Mouse (Mus musculus) ES-E14 (cell line): Measurements from ENCODE around the gene Gm7029.

Experiments used
- CHD2 ChIP-seq: IDR thresholded peaks from 2 replicates; pipeline ENCODE4 v1.6.1; 2014; ENCODE audit warnings: mild to moderate bottlenecking, low read depth, low read length, inconsistent platforms
- HCFC1 ChIP-seq: IDR thresholded peaks from 2 replicates; pipeline ENCODE4 v1.6.1; 2012; ENCODE audit warnings: low read length, inconsistent platforms, borderline replicate concordance; ENCODE audit not compliant: insufficient read depth
- MAFK ChIP-seq: IDR thresholded peaks from 2 replicates; pipeline ENCODE4 v1.6.1; 2014; ENCODE audit warnings: mild to moderate bottlenecking, low read depth, low read length, inconsistent platforms; ENCODE audit not compliant: insufficient read depth
- ZC3H11A ChIP-seq: IDR thresholded peaks from 2 replicates; pipeline ENCODE4 v1.6.1; 2012; ENCODE audit warnings: low read depth, mild to moderate bottlenecking, inconsistent platforms, low read length, borderline replicate concordance
- ZNF384 ChIP-seq: IDR thresholded peaks from 2 replicates; pipeline ENCODE4 v1.6.1; 2012; ENCODE audit warnings: low read depth, low read length, inconsistent platforms

- TF ChIP-seq MAFK: no peak
- TF ChIP-seq ZNF384: no peak
- no peak for TF ChIP-seq CHD2
- no peak for TF ChIP-seq HCFC1
- no peak for TF ChIP-seq ZC3H11A
Observed at GRCm38 (mm10) chr17:33851331-33851730, 22.3 kb upstream of the Gm7029 start.
